ENCODE assay signal across 8 mouse cellular contexts in genomic region chr11:68901351-68902046, GRCm38 (mm10). TPM values are rescaled to one million over a fixed set of nuclear protein-coding genes. Genes with fewer than 3 reads are reported as not detected.
A peak's percentile ranks its signal among the peaks of the same experiment; 100 is the strongest.
DNase-seq lines count a peak whose midpoint lies in the region; ATAC-seq lines count a peak whose summit lies in the region.

Rpl26 (plus strand) TSS chr11:68901583.

- H3K4me3 ChIP-seq in heart, embryonic 14.5 days (ENCODE audit: control insufficient read depth in 1 of 2, insufficient read depth in 1 of 2, low read depth in 1 of 2, low read length in 2 of 2), result peak within 1 kb of the TSS; percentile 80 to 95
- H3K4me3 ChIP-seq in liver, embryonic 13.5 days (replicated peaks), result peak within 1 kb of the TSS; percentile 95
- peak within 1 kb of the TSS; percentile 99 for H3K4me3 ChIP-seq in stomach, embryonic 16.5 days (replicated peaks; ENCODE audit: low read length)

- peak; percentile 99 for DNase-seq in c-Kit-negative CD71-positive TER-119-positive erythroid progenitor cells, embryonic 14.5 days (ENCODE audit: low read depth, low spot score)
- DNase-seq in fibroblast of lung, adult 2 months (ENCODE audit: low read depth), result peak; percentile 95
- DNase-seq in kidney, postnatal 14 days, result peak; percentile 99
- peak; percentile 95 for DNase-seq in liver, embryonic 13.5 days
- peak; percentile 100 for DNase-seq in neural tube, embryonic 10.5 days (ENCODE audit: extremely low spot score, low spot score)

- no peaks in the 10 kb centered on the region for H3K27me3 ChIP-seq in heart, embryonic 14.5 days (ENCODE audit: control insufficient read depth, insufficient read depth, low read length)
- H3K27me3 ChIP-seq in liver, embryonic 13.5 days, result peaks cover 3% of the 10 kb centered on the region; the same call in 1 of the 2 replicates
- H3K27me3 ChIP-seq in stomach, embryonic 16.5 days (ENCODE audit: control insufficient read depth, insufficient read depth, low read length), result no peaks in the 10 kb centered on the region

- peak within 1 kb of the TSS; percentile 92 for H3K9ac ChIP-seq in heart, embryonic 14.5 days (ENCODE audit: low read length)
- peak within 1 kb of the TSS; percentile 97 for H3K9ac ChIP-seq in liver, embryonic 13.5 days
- H3K9ac ChIP-seq in stomach, embryonic 16.5 days (ENCODE audit: low read length), result peak within 1 kb of the TSS; percentile 99

- WGBS in heart, embryonic 14.5 days, result under 1% methylated on average over 52 of the region's 52 CpGs
- WGBS in liver, embryonic 13.5 days (ENCODE audit: insufficient replicate concordance), result 1% methylated on average over 52 of the region's 52 CpGs
- WGBS in stomach, embryonic 16.5 days, result under 1% methylated on average over 52 of the region's 52 CpGs

- H3K4me1 ChIP-seq in heart, embryonic 14.5 days (ENCODE audit: control insufficient read depth in 2 of 2, insufficient read depth in 2 of 2, low read length in 2 of 2), result peaks cover 0 to 7% of the 10 kb centered on the region in 2 experiments; a peak in 1 of 4 replicates
- peaks cover 66% of the 10 kb centered on the region for H3K4me1 ChIP-seq in liver, embryonic 13.5 days (replicated peaks)
- H3K4me1 ChIP-seq in stomach, embryonic 16.5 days (ENCODE audit: control insufficient read depth, insufficient read depth, low read length), result peaks cover 4% of the 10 kb centered on the region

- peak within 1 kb of the TSS; percentile 74 for H3K4me2 ChIP-seq in heart, embryonic 14.5 days (ENCODE audit: low read length)
- H3K4me2 ChIP-seq in liver, embryonic 13.5 days, result peak within 1 kb of the TSS; percentile 82
- peak within 1 kb of the TSS; percentile 76 for H3K4me2 ChIP-seq in stomach, embryonic 16.5 days (ENCODE audit: low read depth, low read length)

- H3K36me3 ChIP-seq in heart, embryonic 14.5 days (ENCODE audit: control insufficient read depth, insufficient read depth, low read length), result peaks cover 41% of the 10 kb centered on the region
- H3K36me3 ChIP-seq in liver, embryonic 13.5 days, result peaks cover 42% of the 10 kb centered on the region
- H3K36me3 ChIP-seq in stomach, embryonic 16.5 days (ENCODE audit: control insufficient read depth, insufficient read depth, low read length), result peaks cover 21% of the 10 kb centered on the region

- H3K9me3 ChIP-seq in heart, embryonic 14.5 days (ENCODE audit: control insufficient read depth, low read length), result 0 out of 2 replicates have a peak, but pooled peaks cover 2% of the 10 kb centered on the region
- H3K9me3 ChIP-seq in liver, embryonic 13.5 days (replicated peaks), result no peaks in the 10 kb centered on the region
- no peaks in the 10 kb centered on the region for H3K9me3 ChIP-seq in stomach, embryonic 16.5 days (replicated peaks; ENCODE audit: control insufficient read depth, low read length)

- peak; percentile 90 for ATAC-seq in CD4-positive, CD25-positive, alpha-beta regulatory T cell, adult 4 months
- ATAC-seq in heart, embryonic 14.5 days (ENCODE audit: insufficient number of reproducible peaks, insufficient read depth, low FRiP score, low read depth), result peak; percentile 77
- ATAC-seq in liver, embryonic 13.5 days (ENCODE audit: low read depth), result peak; percentile 76
- peak; percentile 90 for ATAC-seq in stomach, embryonic 16.5 days (ENCODE audit: insufficient read depth, low FRiP score)

- H3K27ac ChIP-seq in heart, embryonic 14.5 days (replicated peaks in 1 of 2; ENCODE audit: control insufficient read depth in 1 of 2, insufficient read depth in 1 of 2, low read depth in 2 of 2, low read length in 2 of 2), result peak within 1 kb of the TSS; percentile 76 to 82
- peak within 1 kb of the TSS; percentile 87 for H3K27ac ChIP-seq in liver, embryonic 13.5 days
- peak within 1 kb of the TSS; percentile 91 for H3K27ac ChIP-seq in stomach, embryonic 16.5 days (ENCODE audit: low read length)

RNA-seq across cellular contexts. Expression of gene Rpl26, which starts in this region (rescaled TPM):
- 1,000 to 10,000 TPM; 1,826 to 2,291 TPM for polyA plus RNA-seq in CD4-positive, CD25-positive, alpha-beta regulatory T cell, adult 4 months (2017; shearing (Covaris generic))
- polyA plus RNA-seq in heart, embryonic 14.5 days (2014; fragmentation: Nextera tagmentation; extraction: Ambion mirVana), result 669 and 732 TPM in 2 replicates
- polyA plus RNA-seq in liver, embryonic 13.5 days (2015; fragmentation: Nextera tagmentation; extraction: Ambion mirVana), result 881 and 895 TPM in 2 replicates
- 885 and 932 TPM in 2 replicates for polyA plus RNA-seq in stomach, embryonic 16.5 days (2015; fragmentation: Nextera tagmentation; extraction: Ambion mirVana)

Comparison
In these comparisons a context has a peak if more than half of its experiments do, and no peak if none do; other contexts are left out.
1. Peak in every context shown above with its lines: DNase-seq, ATAC-seq, H3K4me3 ChIP-seq and H3K27ac ChIP-seq.